Mouse (Mus musculus) thymus, adult 18-20 months (tissue): Measurements from ENCODE around the gene Apoa5.

Experiments used
- DNase-seq, 2 experiments: peaks; one replicate each; pipeline ENCODE4 v3.0.0; 2022; ENCODE audit warnings: mixed read lengths in 2 of 2

The Apoa5 gene

GRCm38 (mm10) chr9:46268343-46268873 lies at the start of gene Apoa5:
TSS of gene Apoa5 (plus strand) at chr9:46268633.
- no peak for DNase-seq

- DNase-seq, result no peak
Measured at GRCm38 (mm10) chr9:46223090-46223489, 45.3 kb upstream of the Apoa5 start.

- no peak for DNase-seq
Measured at GRCm38 (mm10) chr9:46224101-46224500, 44.3 kb upstream of the Apoa5 start.

GRCm38 (mm10) chr9:46224945-46225660 lies 43.3 kb upstream of the Apoa5 start:
- no peak for DNase-seq

- no peak for DNase-seq
Measured at GRCm38 (mm10) chr9:46227064-46227614, 41.3 kb upstream of the Apoa5 start.

- no peak for DNase-seq
Measured at GRCm38 (mm10) chr9:46228491-46228890, 39.9 kb upstream of the Apoa5 start, which contains the start of gene Apoa1. TSS of gene Apoa1 (plus strand) at chr9:46228580.

GRCm38 (mm10) chr9:46229573-46230449 lies 38.6 kb upstream of the Apoa5 start:
- peak; percentile 25 to 31 for DNase-seq

GRCm38 (mm10) chr9:46230450-46230975 lies 37.9 kb upstream of the Apoa5 start:
- DNase-seq, result no peak

- DNase-seq, result no peak
Measured at GRCm38 (mm10) chr9:46235196-46235595, 33.2 kb upstream of the Apoa5 start.

GRCm38 (mm10) chr9:46235596-46235648 lies 33.0 kb upstream of the Apoa5 start, which contains the start of gene Apoc3:
TSS of gene Apoc3 (minus strand) at chr9:46235636.
- no peak for DNase-seq

GRCm38 (mm10) chr9:46235649-46236048 lies 32.8 kb upstream of the Apoa5 start:
- DNase-seq, result no peak

- DNase-seq, result no peak
Measured at GRCm38 (mm10) chr9:46238850-46239249, 29.6 kb upstream of the Apoa5 start.

- DNase-seq, result no peak
Measured at GRCm38 (mm10) chr9:46240526-46241153, 27.8 kb upstream of the Apoa5 start, which contains the start of gene Apoa4. TSS of gene Apoa4 (plus strand) at chr9:46240696.

- DNase-seq, result no peak
Measured at GRCm38 (mm10) chr9:46241818-46242217, 26.6 kb upstream of the Apoa5 start.

GRCm38 (mm10) chr9:46243122-46243521 lies 25.3 kb upstream of the Apoa5 start:
- no peak for DNase-seq

GRCm38 (mm10) chr9:46243584-46243983 lies 24.8 kb upstream of the Apoa5 start:
- DNase-seq, result no peak

- DNase-seq, result no peak
Measured at GRCm38 (mm10) chr9:46246752-46247324, 21.6 kb upstream of the Apoa5 start.

GRCm38 (mm10) chr9:46256177-46256576 lies 12.3 kb upstream of the Apoa5 start:
- no peak for DNase-seq

- DNase-seq, result no peak
Measured at GRCm38 (mm10) chr9:46256658-46257385, 11.6 kb upstream of the Apoa5 start.

GRCm38 (mm10) chr9:46257546-46257945 lies 10.9 kb upstream of the Apoa5 start:
- DNase-seq, result no peak

- DNase-seq, result no peak
Measured at GRCm38 (mm10) chr9:46259111-46259510, 9.3 kb upstream of the Apoa5 start.

GRCm38 (mm10) chr9:46261131-46261530 lies 7.3 kb upstream of the Apoa5 start:
- no peak for DNase-seq
